Mouse (Mus musculus) left cerebral cortex, postnatal 4 days (tissue): Measurements from ENCODE around the gene Fto. TPM values are rescaled to one million over a fixed set of nuclear protein-coding genes. Genes with fewer than 3 reads are reported as not detected.

ENCODE experiments used
- DNase-seq: peaks from one replicate; pipeline ENCODE4 v3.0.0-alpha.2; 2022
- intact Hi-C: fragments of 180-260 bp; cut with DNase I; formaldehyde crosslinking; loops from one replicate; pipeline ENCODE4 v1.15.1; 2025
- total RNA-seq, 2 experiments: library from RNA; stranded (reverse); gene quantifications; 2 replicates each; pipeline ENCODE4 v1.2.3; 2021

Fto gene
- total RNA-seq, 2 experiments from 2014 or later = 121 to 133 TPM

GRCm38 (mm10) chr8:91584620-91585415, 271.5 kb downstream of the Fto start:
- intact Hi-C loops = no loop called here
- no peak for DNase-seq

- DNase-seq = no peak
- intact Hi-C loops = no loop called here
Observed at GRCm38 (mm10) chr8:91592436-91593105, 279.2 kb downstream of the Fto start.

- intact Hi-C loops = no loop called here
- DNase-seq = no peak
Observed at GRCm38 (mm10) chr8:91593202-91593781, 280.0 kb downstream of the Fto start.

GRCm38 (mm10) chr8:91599349-91599837, 286.1 kb downstream of the Fto start:
- intact Hi-C loops = no loop called here
- no peak for DNase-seq

- intact Hi-C loops = no loop called here
- DNase-seq = no peak
Observed at GRCm38 (mm10) chr8:91603751-91604150, 290.4 kb downstream of the Fto start.

GRCm38 (mm10) chr8:91605901-91606300, 292.6 kb downstream of the Fto start:
- intact Hi-C loops = no loop called here
- no peak for DNase-seq

- intact Hi-C loops = no loop called here
- peak; percentile 64 for DNase-seq
Observed at GRCm38 (mm10) chr8:91607091-91607490, 293.8 kb downstream of the Fto start.

GRCm38 (mm10) chr8:91611191-91611590, 297.9 kb downstream of the Fto start:
- intact Hi-C loops = no loop called here
- DNase-seq = no peak

- intact Hi-C loops = no loop called here
- DNase-seq = peak; percentile 17
Observed at GRCm38 (mm10) chr8:91611723-91612362, 298.5 kb downstream of the Fto start.

- no peak for DNase-seq
- intact Hi-C loops = no loop called here
Observed at GRCm38 (mm10) chr8:91612387-91613130, 299.2 kb downstream of the Fto start.

- intact Hi-C loops = no loop called here
- no peak for DNase-seq
Observed at GRCm38 (mm10) chr8:91613603-91614002, 300.3 kb downstream of the Fto start.

GRCm38 (mm10) chr8:91615196-91615595, 301.9 kb downstream of the Fto start:
- no peak for DNase-seq
- intact Hi-C loops = no loop called here

- intact Hi-C loops = no loop called here
- no peak for DNase-seq
Observed at GRCm38 (mm10) chr8:91615781-91616683, 302.7 kb downstream of the Fto start.

- intact Hi-C loops = no loop called here
- DNase-seq = no peak
Observed at GRCm38 (mm10) chr8:91617772-91618171, 304.4 kb downstream of the Fto start.

GRCm38 (mm10) chr8:91622757-91623156, 309.4 kb downstream of the Fto start:
- intact Hi-C loops = no loop called here
- DNase-seq = no peak

- no peak for DNase-seq
- intact Hi-C loops = no loop called here
Observed at GRCm38 (mm10) chr8:91625686-91626558, 312.6 kb downstream of the Fto start.

- no peak for DNase-seq
- intact Hi-C loops = no loop called here
Observed at GRCm38 (mm10) chr8:91629594-91629993, 316.3 kb downstream of the Fto start.

- intact Hi-C loops = no loop called here
- DNase-seq = no peak
Observed at GRCm38 (mm10) chr8:91630320-91631033, 317.2 kb downstream of the Fto start.
